Mouse (Mus musculus): ENCODE measurements around the gene Chrna5. TPM values are rescaled to one million over a fixed set of nuclear protein-coding genes. Genes with fewer than 3 reads are reported as not detected.

Gene Chrna5
- polyA plus RNA-seq, 1 experiment from 2014 or later: 0.05 TPM

GRCm38 (mm10) chr9:55055386-55055930 lies 74.8 kb downstream of the Chrna5 start:
- DNase-seq (ENCODE audit: low spot score) (no peak), ATAC-seq (no peak)
- H3K4me3 ChIP-seq (ENCODE audit: low read depth, low read length): no peak overlapping the region
- no peak overlapping the region for H3K4me2 ChIP-seq (replicated peaks; ENCODE audit: low read depth, low read length)
- H3K9me3 ChIP-seq (ENCODE audit: low read length): no peaks in the 10 kb centered on the region
- no peaks in the 10 kb centered on the region for H3K4me1 ChIP-seq (ENCODE audit: insufficient read depth, low read depth, low read length)
- WGBS: 68% methylated on average over 2 of the region's 2 CpGs
- no peaks in the 10 kb centered on the region for H3K36me3 ChIP-seq (ENCODE audit: insufficient read depth, low read length)
- H3K9ac ChIP-seq (replicated peaks; ENCODE audit: low read depth): no peak overlapping the region
- no peaks in the 10 kb centered on the region for H3K27me3 ChIP-seq (replicated peaks; ENCODE audit: insufficient read depth, low read length)
- no peak overlapping the region for H3K27ac ChIP-seq (ENCODE audit: low read length)
- TF ChIP-seq CTCF (IDR thresholded peaks at IDR 0.05): no peak

Other genes starting within 250 kb of the Chrna5 start
- 116 and 126 TPM in 2 replicates for gene Wdr61, start 246.4 kb upstream of the Chrna5 start, polyA plus RNA-seq (2015; fragmentation: Nextera tagmentation; extraction: Ambion mirVana)
- gene Crabp1, start 216.1 kb upstream of the Chrna5 start, polyA plus RNA-seq (2015; fragmentation: Nextera tagmentation; extraction: Ambion mirVana): 2.0 and 2.6 TPM in 2 replicates
- gene Ireb2, start 117.1 kb upstream of the Chrna5 start, polyA plus RNA-seq (2015; fragmentation: Nextera tagmentation; extraction: Ambion mirVana): 13.6 and 16.6 TPM in 2 replicates
- gene Hykk, start 63.6 kb upstream of the Chrna5 start, polyA plus RNA-seq (2015; fragmentation: Nextera tagmentation; extraction: Ambion mirVana): 3.1 and 3.7 TPM in 2 replicates
- 176 and 181 TPM in 2 replicates for gene Psma4, start 30.1 kb upstream of the Chrna5 start, polyA plus RNA-seq (2015; fragmentation: Nextera tagmentation; extraction: Ambion mirVana)
- 0.74 and 0.75 TPM in 2 replicates for gene AY074887, start 29.9 kb upstream of the Chrna5 start, polyA plus RNA-seq (2015; fragmentation: Nextera tagmentation; extraction: Ambion mirVana)
- 0.05 and 0.06 TPM in 2 replicates for gene Chrna3, start 45.7 kb downstream of the Chrna5 start, polyA plus RNA-seq (2015; fragmentation: Nextera tagmentation; extraction: Ambion mirVana)
- gene Chrnb4, start 67.9 kb downstream of the Chrna5 start, polyA plus RNA-seq (2015; fragmentation: Nextera tagmentation; extraction: Ambion mirVana): 0.08 and 0.10 TPM in 2 replicates
- 24.5 and 26.1 TPM in 2 replicates for gene Ube2q2, start 168.0 kb downstream of the Chrna5 start, polyA plus RNA-seq (2015; fragmentation: Nextera tagmentation; extraction: Ambion mirVana)
- gene Fbxo22, start 228.0 kb downstream of the Chrna5 start, polyA plus RNA-seq (2015; fragmentation: Nextera tagmentation; extraction: Ambion mirVana): 27.4 and 34.0 TPM in 2 replicates

Measured in lung, postnatal 0 days (tissue).